Mouse (Mus musculus): Measurements from ENCODE around the gene Galk2. TPM values are rescaled to one million over a fixed set of nuclear protein-coding genes. Genes with fewer than 3 reads are reported as not detected.

Galk2 gene
- polyA plus RNA-seq, 1 experiment, result 54.7 TPM

- WGBS, result 67% methylated on average over 8 of the region's 8 CpGs
- no peaks in the 10 kb centered on the region for H3K36me3 ChIP-seq (ENCODE audit: control insufficient read depth, insufficient read depth, low read length)
- TF ChIP-seq CTCF (conservative IDR thresholded peaks at IDR 0.05; ENCODE audit: insufficient read depth, insufficient read length, low read depth, low read length) (no peak), POLR2A (IDR thresholded peaks at IDR 0.05; ENCODE audit: low read depth, low read length) (no peak)
These were observed 172.4 kb downstream of the Galk2 start for GRCm38 (mm10) chr2:126031186-126031900.

GRCm38 (mm10) chr2:126033114-126033972 is 174.4 kb downstream of the Galk2 start:
- TF ChIP-seq POLR2A (IDR thresholded peaks at IDR 0.05; ENCODE audit: low read depth, low read length) (no peak), CTCF (conservative IDR thresholded peaks at IDR 0.05; ENCODE audit: insufficient read depth, insufficient read length, low read depth, low read length) (0 out of 2 replicates have a peak, but pooled peaks have one; percentile 9)
- H3K36me3 ChIP-seq (ENCODE audit: control insufficient read depth, insufficient read depth, low read length), result no peaks in the 10 kb centered on the region
- peak; percentile 28 for DNase-seq
- H3K27ac ChIP-seq (ENCODE audit: insufficient read depth, low read depth, low read length), result no peak overlapping the region
- H3K27me3 ChIP-seq (replicated peaks; ENCODE audit: control insufficient read depth, insufficient read depth, low read length), result no peaks in the 10 kb centered on the region
- 62% methylated on average over 8 of the region's 8 CpGs for WGBS
- no peak overlapping the region for H3K4me3 ChIP-seq (ENCODE audit: insufficient read depth, low read depth, low read length)
- H3K4me1 ChIP-seq (ENCODE audit: control insufficient read depth, insufficient read depth, low read length), result no peaks in the 10 kb centered on the region

More at GRCm38 (mm10) chr2:126031186-126031900, 172.4 kb downstream of the Galk2 start:
- Histone ChIP-seq H3K4me3 (ENCODE audit: insufficient read depth, low read depth, low read length) (no peak overlapping the region), H3K27ac (ENCODE audit: insufficient read depth, low read depth, low read length) (no peak overlapping the region), H3K27me3 (replicated peaks; ENCODE audit: control insufficient read depth, insufficient read depth, low read length) (no peaks in the 10 kb centered on the region), H3K4me1 (ENCODE audit: control insufficient read depth, insufficient read depth, low read length) (no peaks in the 10 kb centered on the region)
- DNase-seq, result no peak

Other genes with a start within 250 kb of the Galk2 start
- gene Cep152, start 234.0 kb upstream of the Galk2 start, polyA plus RNA-seq (2012; rRNA removed), result 0.77 and 0.81 TPM in 2 replicates
- 12.9 and 19.9 TPM in 2 replicates for gene Eid1, start 186.0 kb upstream of the Galk2 start, polyA plus RNA-seq (2012; rRNA removed)
- 0.20 and 0.22 TPM in 2 replicates for gene Shc4, start 135.0 kb upstream of the Galk2 start, polyA plus RNA-seq (2012; rRNA removed)
- 12.6 and 14.6 TPM in 2 replicates for gene Secisbp2l, start 76.2 kb upstream of the Galk2 start, polyA plus RNA-seq (2012; rRNA removed)
- 11.3 and 17.7 TPM in 2 replicates for gene Cops2, start within 50 bp of the Galk2 start, polyA plus RNA-seq (2012; rRNA removed)
- gene Fgf7, start 175.5 kb downstream of the Galk2 start, polyA plus RNA-seq (2012; rRNA removed), result 0.37 and 0.47 TPM in 2 replicates

Data from kidney, adult 2 months (tissue).